Mouse (Mus musculus): ENCODE results near the gene Erh. TPM values are rescaled to one million over a fixed set of nuclear protein-coding genes. Genes with fewer than 3 reads are reported as not detected.

Erh gene
- polyA plus RNA-seq, 1 experiment from 2014 or later, result 322 TPM

- Histone ChIP-seq H3K9me3 (ENCODE audit: control insufficient read depth, low read length) (no peaks in the 10 kb centered on the region), H3K27me3 (ENCODE audit: control insufficient read depth, insufficient read depth, low read length) (no peaks in the 10 kb centered on the region)
Measured at GRCm38 (mm10) chr12:80681340-80681739, 37.2 kb upstream of the Erh start.

GRCm38 (mm10) chr12:80673170-80673569 lies 29.0 kb upstream of the Erh start:
- 27% methylated on average over 3 of the region's 3 CpGs for WGBS
- ATAC-seq (ENCODE audit: low FRiP score), result no peak
- DNase-seq (ENCODE audit: low spot score), result peak; percentile 74
- Histone ChIP-seq H3K36me3 (ENCODE audit: control insufficient read depth, insufficient read depth, low read length) (0 out of 2 replicates have a peak, but pooled peaks cover 2% of the 10 kb centered on the region), H3K4me3 (ENCODE audit: low read depth, low read length) (no peak overlapping the region), H3K4me2 (replicated peaks; ENCODE audit: low read depth, low read length) (no peak overlapping the region), H3K9ac (ENCODE audit: low read depth, low read length) (no peak overlapping the region), H3K27me3 (ENCODE audit: control insufficient read depth, insufficient read depth, low read length) (no peaks in the 10 kb centered on the region), H3K27ac (ENCODE audit: low read depth, low read length) (no peak overlapping the region), H3K9me3 (ENCODE audit: control insufficient read depth, low read length) (no peaks in the 10 kb centered on the region), H3K4me1 (replicated peaks; ENCODE audit: control insufficient read depth, insufficient read depth, low read length) (no peaks in the 10 kb centered on the region)

More at GRCm38 (mm10) chr12:80681340-80681739, 37.2 kb upstream of the Erh start:
- DNase-seq (ENCODE audit: low spot score), result peak; percentile 48
- H3K9ac ChIP-seq (ENCODE audit: low read depth, low read length), result no peak overlapping the region
- H3K4me3 ChIP-seq (ENCODE audit: low read depth, low read length), result no peak overlapping the region
- no peak for ATAC-seq (ENCODE audit: low FRiP score)
- no peak overlapping the region for H3K4me2 ChIP-seq (replicated peaks; ENCODE audit: low read depth, low read length)
- H3K4me1 ChIP-seq (replicated peaks; ENCODE audit: control insufficient read depth, insufficient read depth, low read length), result no peaks in the 10 kb centered on the region
- 81% methylated on average over 1 of the region's 1 CpGs for WGBS
- no peak overlapping the region for H3K27ac ChIP-seq (ENCODE audit: low read depth, low read length)
- no peaks in the 10 kb centered on the region for H3K36me3 ChIP-seq (ENCODE audit: control insufficient read depth, insufficient read depth, low read length)

- no peak overlapping the region for H3K4me2 ChIP-seq (replicated peaks; ENCODE audit: low read depth, low read length)
- no peak overlapping the region for H3K4me3 ChIP-seq (ENCODE audit: low read depth, low read length)
- ATAC-seq (ENCODE audit: low FRiP score) (no peak), DNase-seq (ENCODE audit: low spot score) (no peak)
- H3K9ac ChIP-seq (ENCODE audit: low read depth, low read length), result no peak overlapping the region
- 93% methylated on average over 2 of the region's 2 CpGs for WGBS
- no peak overlapping the region for H3K27ac ChIP-seq (ENCODE audit: low read depth, low read length)
- H3K36me3 ChIP-seq (ENCODE audit: control insufficient read depth, insufficient read depth, low read length), result 0 out of 2 replicates have a peak, but pooled peaks cover 3% of the 10 kb centered on the region
- no peaks in the 10 kb centered on the region for H3K27me3 ChIP-seq (ENCODE audit: control insufficient read depth, insufficient read depth, low read length)
- H3K4me1 ChIP-seq (replicated peaks; ENCODE audit: control insufficient read depth, insufficient read depth, low read length), result no peaks in the 10 kb centered on the region
- no peaks in the 10 kb centered on the region for H3K9me3 ChIP-seq (ENCODE audit: control insufficient read depth, low read length)
Measured at GRCm38 (mm10) chr12:80668391-80668790, 24.2 kb upstream of the Erh start.

DNA sequence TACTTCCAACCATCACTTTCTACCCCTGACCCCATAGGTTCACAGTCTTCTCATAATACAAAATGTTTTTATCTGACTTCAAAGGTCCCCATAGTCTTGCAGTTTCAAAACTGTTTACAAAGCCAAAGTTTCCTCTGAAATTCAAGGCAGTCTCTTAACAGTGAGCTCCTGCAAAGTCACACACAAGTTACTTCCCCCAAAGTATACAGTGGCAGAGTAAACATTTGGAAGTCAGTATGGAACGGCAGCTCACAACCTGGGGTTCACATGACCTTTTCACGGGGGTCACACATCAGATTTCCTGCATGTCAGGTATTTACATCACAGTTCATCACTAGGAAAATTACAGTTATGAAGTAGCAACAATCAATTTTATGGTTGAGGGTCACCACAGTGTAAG lies 19.8 kb upstream of the Erh start:
- no peaks in the 10 kb centered on the region for H3K27me3 ChIP-seq (ENCODE audit: control insufficient read depth, insufficient read depth, low read length)
- no peak overlapping the region for H3K27ac ChIP-seq (ENCODE audit: low read depth, low read length)
- DNase-seq (ENCODE audit: low spot score) (no peak), ATAC-seq (ENCODE audit: low FRiP score) (no peak)
- 80% methylated on average over 2 of the region's 2 CpGs for WGBS
- no peaks in the 10 kb centered on the region for H3K4me1 ChIP-seq (replicated peaks; ENCODE audit: control insufficient read depth, insufficient read depth, low read length)
- H3K9ac ChIP-seq (ENCODE audit: low read depth, low read length), result no peak overlapping the region
- H3K4me3 ChIP-seq (ENCODE audit: low read depth, low read length), result no peak overlapping the region
- H3K9me3 ChIP-seq (ENCODE audit: control insufficient read depth, low read length), result no peaks in the 10 kb centered on the region
- no peak overlapping the region for H3K4me2 ChIP-seq (replicated peaks; ENCODE audit: low read depth, low read length)
- H3K36me3 ChIP-seq (ENCODE audit: control insufficient read depth, insufficient read depth, low read length), result 0 out of 2 replicates have a peak, but pooled peaks cover 3% of the 10 kb centered on the region

GRCm38 (mm10) chr12:80662322-80662721 lies 18.2 kb upstream of the Erh start:
- Histone ChIP-seq H3K9ac (ENCODE audit: low read depth, low read length) (no peak overlapping the region), H3K36me3 (ENCODE audit: control insufficient read depth, insufficient read depth, low read length) (0 out of 2 replicates have a peak, but pooled peaks cover 3% of the 10 kb centered on the region), H3K4me3 (ENCODE audit: low read depth, low read length) (no peak overlapping the region), H3K4me1 (replicated peaks; ENCODE audit: control insufficient read depth, insufficient read depth, low read length) (no peaks in the 10 kb centered on the region), H3K9me3 (ENCODE audit: control insufficient read depth, low read length) (no peaks in the 10 kb centered on the region), H3K4me2 (replicated peaks; ENCODE audit: low read depth, low read length) (no peak overlapping the region), H3K27me3 (ENCODE audit: control insufficient read depth, insufficient read depth, low read length) (no peaks in the 10 kb centered on the region), H3K27ac (ENCODE audit: low read depth, low read length) (no peak overlapping the region)
- WGBS, result 94% methylated on average over 10 of the region's 10 CpGs
- no peak for ATAC-seq (ENCODE audit: low FRiP score)
- no peak for DNase-seq (ENCODE audit: low spot score)

DNA sequence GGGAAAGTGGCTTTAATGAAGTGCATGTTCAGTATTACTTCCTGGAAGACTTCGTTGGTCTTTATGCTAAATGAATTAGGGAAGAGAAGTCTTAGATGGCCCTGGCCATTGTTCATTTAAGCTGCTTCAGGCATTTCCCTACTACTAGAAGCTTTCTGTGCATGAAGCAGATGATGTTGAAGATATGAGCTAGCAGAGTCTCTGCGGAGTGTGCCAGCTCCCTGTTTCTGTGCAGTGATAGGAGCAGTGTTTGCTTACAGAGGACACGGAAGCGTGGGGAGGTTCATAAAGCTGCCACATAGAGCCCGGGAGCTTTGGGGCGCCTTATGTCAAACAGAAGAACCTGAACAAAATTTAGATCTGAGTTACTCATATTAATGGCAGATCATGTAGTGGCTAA lies 14.5 kb upstream of the Erh start:
- Histone ChIP-seq H3K9ac (ENCODE audit: low read depth, low read length) (no peak overlapping the region), H3K4me3 (ENCODE audit: low read depth, low read length) (no peak overlapping the region), H3K9me3 (ENCODE audit: control insufficient read depth, low read length) (no peaks in the 10 kb centered on the region), H3K4me1 (replicated peaks; ENCODE audit: control insufficient read depth, insufficient read depth, low read length) (no peaks in the 10 kb centered on the region), H3K36me3 (ENCODE audit: control insufficient read depth, insufficient read depth, low read length) (no peaks in the 10 kb centered on the region), H3K4me2 (replicated peaks; ENCODE audit: low read depth, low read length) (no peak overlapping the region), H3K27ac (ENCODE audit: low read depth, low read length) (no peak overlapping the region), H3K27me3 (ENCODE audit: control insufficient read depth, insufficient read depth, low read length) (no peaks in the 10 kb centered on the region)
- WGBS, result 93% methylated on average over 6 of the region's 6 CpGs
- no peak for ATAC-seq (ENCODE audit: low FRiP score)
- no peak for DNase-seq (ENCODE audit: low spot score)

GRCm38 (mm10) chr12:80654659-80655025 lies 10.5 kb upstream of the Erh start:
- Histone ChIP-seq H3K4me2 (replicated peaks; ENCODE audit: low read depth, low read length) (no peak overlapping the region), H3K9ac (ENCODE audit: low read depth, low read length) (no peak overlapping the region), H3K9me3 (ENCODE audit: control insufficient read depth, low read length) (no peaks in the 10 kb centered on the region), H3K27me3 (ENCODE audit: control insufficient read depth, insufficient read depth, low read length) (no peaks in the 10 kb centered on the region), H3K4me1 (replicated peaks; ENCODE audit: control insufficient read depth, insufficient read depth, low read length) (no peaks in the 10 kb centered on the region), H3K4me3 (ENCODE audit: low read depth, low read length) (no peak overlapping the region), H3K27ac (ENCODE audit: low read depth, low read length) (no peak overlapping the region), H3K36me3 (ENCODE audit: control insufficient read depth, insufficient read depth, low read length) (no peaks in the 10 kb centered on the region)
- DNase-seq (ENCODE audit: low spot score) (no peak), ATAC-seq (ENCODE audit: low FRiP score) (no peak)
- WGBS, result 93% methylated on average over 3 of the region's 3 CpGs

GRCm38 (mm10) chr12:80653951-80654658 lies 10.0 kb upstream of the Erh start:
- H3K9ac ChIP-seq (ENCODE audit: low read depth, low read length), result no peak overlapping the region
- no peak overlapping the region for H3K4me2 ChIP-seq (replicated peaks; ENCODE audit: low read depth, low read length)
- no peak overlapping the region for H3K4me3 ChIP-seq (ENCODE audit: low read depth, low read length)
- H3K27me3 ChIP-seq (ENCODE audit: control insufficient read depth, insufficient read depth, low read length), result no peaks in the 10 kb centered on the region
- no peaks in the 10 kb centered on the region for H3K4me1 ChIP-seq (replicated peaks; ENCODE audit: control insufficient read depth, insufficient read depth, low read length)
- no peaks in the 10 kb centered on the region for H3K36me3 ChIP-seq (ENCODE audit: control insufficient read depth, insufficient read depth, low read length)
- H3K27ac ChIP-seq (ENCODE audit: low read depth, low read length), result no peak overlapping the region
- no peak for DNase-seq (ENCODE audit: low spot score)
- ATAC-seq (ENCODE audit: low FRiP score), result no peak
- WGBS, result 97% methylated on average over 7 of the region's 7 CpGs
- H3K9me3 ChIP-seq (ENCODE audit: control insufficient read depth, low read length), result no peaks in the 10 kb centered on the region

- Histone ChIP-seq H3K4me3 (ENCODE audit: low read depth, low read length) (no peak overlapping the region), H3K27me3 (ENCODE audit: control insufficient read depth, insufficient read depth, low read length) (no peaks in the 10 kb centered on the region), H3K4me2 (replicated peaks; ENCODE audit: low read depth, low read length) (no peak overlapping the region), H3K9ac (ENCODE audit: low read depth, low read length) (no peak overlapping the region), H3K9me3 (ENCODE audit: control insufficient read depth, low read length) (no peaks in the 10 kb centered on the region), H3K36me3 (ENCODE audit: control insufficient read depth, insufficient read depth, low read length) (no peaks in the 10 kb centered on the region), H3K4me1 (replicated peaks; ENCODE audit: control insufficient read depth, insufficient read depth, low read length) (0 out of 2 replicates have a peak, but pooled peaks cover 3% of the 10 kb centered on the region), H3K27ac (ENCODE audit: low read depth, low read length) (no peak overlapping the region)
- DNase-seq (ENCODE audit: low spot score) (no peak), ATAC-seq (ENCODE audit: low FRiP score) (no peak)
- 94% methylated on average over 3 of the region's 3 CpGs for WGBS
Measured at GRCm38 (mm10) chr12:80646377-80646776, 2.2 kb upstream of the Erh start.
